Mouse (Mus musculus) R1 (cell line): Measurements from ENCODE around the gene Gm37240.
A peak's percentile ranks its signal among the peaks of the same experiment; 100 is the strongest.

ENCODE experiments used
- DNase-seq: peaks from one replicate; pipeline ENCODE4 v3.0.0-alpha.2; 2018; ENCODE audit warnings: low read depth, low spot score

Gm37240 gene

GRCm38 (mm10) chr3:85188364-85188763 lies 699.0 kb downstream of the Gm37240 start:
- no peak for DNase-seq

- peak; percentile 8 for DNase-seq
Measured at GRCm38 (mm10) chr3:85186661-85187076, 700.6 kb downstream of the Gm37240 start.

GRCm38 (mm10) chr3:85185827-85186226 lies 701.5 kb downstream of the Gm37240 start:
- DNase-seq = peak; percentile 16

DNA sequence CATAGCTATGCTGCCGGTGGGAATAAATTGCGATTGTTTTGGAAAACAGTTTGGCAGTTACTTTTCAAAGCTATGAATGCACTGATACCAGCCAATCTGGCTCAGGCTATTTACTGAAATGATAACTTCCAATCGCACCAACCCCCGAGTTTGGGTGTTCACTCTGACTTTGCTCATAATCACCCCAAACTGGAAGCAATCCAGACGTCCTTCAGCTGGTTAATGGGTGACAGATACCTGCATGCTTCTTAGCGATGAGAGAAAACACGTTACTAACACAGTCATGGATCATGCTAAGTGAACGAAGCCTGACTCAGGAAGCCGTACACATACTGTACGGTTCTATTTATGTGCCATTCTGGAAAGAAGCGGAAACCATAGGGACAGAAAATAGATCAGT lies 702.4 kb downstream of the Gm37240 start:
- no peak for DNase-seq

GRCm38 (mm10) chr3:85184151-85184550 lies 703.2 kb downstream of the Gm37240 start:
- DNase-seq = no peak

DNA sequence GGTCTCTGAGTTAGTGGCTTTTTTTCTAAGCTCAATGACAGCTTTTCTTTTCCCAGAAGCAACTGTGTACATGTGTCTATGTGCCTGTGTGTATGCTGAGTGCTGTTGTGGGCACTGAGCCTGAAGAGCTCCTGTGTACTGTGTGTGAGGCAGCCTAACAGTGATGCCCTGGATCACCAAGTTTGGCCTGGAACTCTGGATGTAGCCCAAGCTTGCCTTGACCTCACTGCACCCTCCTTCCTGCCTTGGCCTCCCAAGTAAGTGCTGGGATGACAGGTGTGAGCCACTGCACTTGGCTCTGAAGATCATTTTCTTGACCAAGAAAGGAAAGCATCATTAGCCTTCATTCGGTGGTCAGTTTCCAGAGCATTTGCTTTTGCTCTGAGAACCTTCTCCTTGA lies 710.6 kb downstream of the Gm37240 start:
- no peak for DNase-seq

GRCm38 (mm10) chr3:85174542-85175469 lies 712.5 kb downstream of the Gm37240 start:
- no peak for DNase-seq

DNA sequence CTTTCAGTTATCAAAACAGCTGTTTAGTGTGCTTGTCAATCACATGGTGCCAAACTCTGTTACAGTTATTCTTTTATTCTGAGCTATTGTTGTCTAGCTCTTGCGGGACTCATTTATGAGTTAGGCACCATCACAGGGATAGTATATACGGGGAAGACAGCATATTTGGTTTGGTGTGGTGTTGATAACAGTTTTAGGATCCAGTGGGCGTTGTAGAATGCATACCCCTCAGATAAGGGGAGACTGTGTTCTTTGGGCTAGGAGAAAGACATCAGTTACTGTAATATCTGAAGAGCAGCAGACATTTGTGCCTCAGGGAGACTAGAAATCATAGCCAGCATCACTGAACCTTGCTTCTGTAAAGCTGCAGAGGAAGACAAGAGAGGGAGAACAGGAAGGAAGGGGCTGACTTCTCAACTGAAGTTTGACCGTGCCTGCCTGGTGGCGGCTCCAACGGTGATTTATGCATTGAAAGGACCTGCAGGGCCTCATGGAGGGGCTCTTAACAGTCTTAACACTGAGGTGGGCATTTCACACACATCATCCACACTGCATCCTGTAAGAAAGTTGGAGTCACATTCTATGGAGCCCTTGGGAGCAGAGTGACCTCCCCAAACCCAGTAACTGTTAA lies 713.8 kb downstream of the Gm37240 start:
- no peak for DNase-seq

DNA sequence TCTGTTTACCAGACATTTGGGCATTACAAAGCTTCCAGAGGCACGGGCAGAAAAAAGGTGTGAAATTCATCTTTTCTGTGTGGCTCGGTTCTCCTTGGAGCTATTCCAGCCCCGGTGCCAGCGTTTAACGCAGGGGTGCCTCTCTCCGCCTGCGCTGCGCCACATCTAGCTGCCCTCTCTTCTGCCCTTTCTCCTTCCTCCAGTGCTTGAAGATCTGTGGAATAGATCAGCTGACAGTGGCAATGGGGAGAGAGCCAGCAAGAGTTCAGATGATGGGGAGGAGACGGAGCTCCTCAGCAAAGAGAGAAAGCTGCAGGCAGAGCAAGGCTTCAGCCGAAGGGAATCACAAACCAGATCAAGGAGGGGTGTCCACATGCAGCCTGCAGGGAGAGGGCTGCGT lies 714.8 kb downstream of the Gm37240 start:
- DNase-seq = no peak

DNA sequence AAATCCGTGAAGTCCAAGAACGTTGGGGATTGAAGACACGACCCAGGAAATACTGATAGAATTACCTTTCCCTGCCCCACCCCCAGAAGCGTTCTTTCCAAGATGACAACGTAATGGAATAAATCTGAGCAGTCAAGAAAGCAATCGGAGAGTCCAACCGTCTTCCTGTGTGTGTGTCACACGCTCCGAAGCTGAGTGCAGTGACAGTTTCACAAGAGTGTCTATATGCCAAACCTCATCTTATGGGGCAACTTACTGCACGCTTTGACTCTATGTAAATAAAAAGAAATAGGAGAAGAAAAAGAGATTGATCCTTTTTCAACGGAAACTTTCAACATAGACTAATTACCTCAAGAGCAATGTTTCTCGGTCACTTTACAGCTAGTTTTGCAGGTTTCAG lies 715.2 kb downstream of the Gm37240 start:
- DNase-seq = no peak

DNA sequence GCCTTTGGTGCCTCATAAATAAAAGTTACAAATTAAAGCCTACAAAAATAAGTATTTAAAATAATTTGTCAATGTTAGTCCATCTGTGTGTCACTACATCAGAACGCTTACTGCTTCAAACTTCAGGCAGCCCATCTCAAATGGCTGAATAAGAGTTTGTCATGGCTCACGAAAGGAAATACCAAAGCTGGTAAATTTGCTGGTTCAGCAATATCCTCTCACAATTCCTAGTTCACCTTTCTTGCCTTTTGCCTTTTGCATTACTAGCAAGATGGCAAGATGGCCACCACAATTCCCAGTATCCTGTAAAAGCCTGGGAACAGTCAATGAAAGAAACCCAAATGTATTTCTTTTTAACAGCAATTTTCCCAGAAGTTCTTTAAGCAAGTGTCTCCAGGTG lies 718.5 kb downstream of the Gm37240 start:
- DNase-seq = no peak

DNA sequence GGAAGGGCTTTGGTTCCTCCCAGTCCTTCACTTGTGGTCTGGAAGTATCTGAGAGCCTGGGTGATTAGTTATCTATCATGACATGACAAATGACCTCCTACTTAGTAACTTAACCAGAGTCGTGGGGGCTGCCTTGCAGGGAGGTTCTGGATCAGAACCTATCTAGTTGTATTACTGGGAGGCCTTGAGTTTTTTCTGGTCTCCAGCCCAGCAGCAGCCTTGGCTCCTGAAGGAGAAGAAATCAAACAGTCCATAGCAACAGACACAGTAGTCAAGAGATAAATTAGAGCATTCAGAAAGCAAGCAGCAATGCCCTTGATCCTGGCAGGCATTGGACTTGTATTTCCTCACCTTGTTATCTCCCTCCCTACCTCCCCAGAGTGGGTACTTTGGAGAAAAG lies 722.4 kb downstream of the Gm37240 start:
- DNase-seq = no peak

- no peak for DNase-seq
Measured at GRCm38 (mm10) chr3:85163396-85163795, 723.9 kb downstream of the Gm37240 start.

GRCm38 (mm10) chr3:85162430-85162829 lies 724.9 kb downstream of the Gm37240 start:
- no peak for DNase-seq

DNA sequence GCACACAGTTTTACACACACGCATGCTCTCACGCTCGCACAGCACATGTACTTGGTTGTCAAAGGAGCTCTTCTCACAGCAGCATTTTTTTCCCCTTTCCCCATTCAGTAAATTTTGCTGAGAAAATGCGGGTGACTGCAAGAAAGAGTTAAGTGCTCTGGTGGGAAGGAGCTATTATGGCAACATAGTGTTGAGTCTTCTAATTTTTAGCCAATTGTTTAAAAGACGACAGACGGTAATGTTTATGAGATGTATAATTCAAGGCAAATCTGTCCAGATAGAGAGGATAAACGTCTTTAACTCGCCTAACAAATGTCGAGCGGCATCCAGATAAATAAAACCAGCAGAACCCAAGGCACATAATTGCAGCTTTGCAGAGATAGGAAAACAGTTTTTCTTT lies 726.5 kb downstream of the Gm37240 start:
- no peak for DNase-seq

GRCm38 (mm10) chr3:85159631-85160030 lies 727.7 kb downstream of the Gm37240 start:
- DNase-seq = no peak

DNA sequence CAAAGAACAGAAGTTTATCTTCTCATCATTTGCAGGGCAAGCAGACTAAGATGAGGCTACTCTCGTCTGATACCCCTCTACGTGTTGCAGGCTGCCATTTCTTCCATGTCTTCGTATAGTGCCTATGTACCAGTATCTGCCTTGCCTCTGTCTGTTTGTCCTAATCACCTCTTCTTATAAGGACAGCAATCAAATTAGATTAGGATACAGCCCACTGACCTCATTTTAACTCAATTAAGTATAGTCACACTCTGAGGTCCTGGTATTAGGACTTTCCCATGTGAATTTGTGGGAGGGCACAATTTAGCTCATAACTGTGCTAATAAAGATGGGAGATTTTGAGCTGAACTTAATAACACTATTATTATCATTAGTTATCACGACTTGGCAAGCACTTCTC lies 738.5 kb downstream of the Gm37240 start:
- DNase-seq = no peak

GRCm38 (mm10) chr3:85148038-85148550 lies 739.2 kb downstream of the Gm37240 start:
- DNase-seq = no peak

DNA sequence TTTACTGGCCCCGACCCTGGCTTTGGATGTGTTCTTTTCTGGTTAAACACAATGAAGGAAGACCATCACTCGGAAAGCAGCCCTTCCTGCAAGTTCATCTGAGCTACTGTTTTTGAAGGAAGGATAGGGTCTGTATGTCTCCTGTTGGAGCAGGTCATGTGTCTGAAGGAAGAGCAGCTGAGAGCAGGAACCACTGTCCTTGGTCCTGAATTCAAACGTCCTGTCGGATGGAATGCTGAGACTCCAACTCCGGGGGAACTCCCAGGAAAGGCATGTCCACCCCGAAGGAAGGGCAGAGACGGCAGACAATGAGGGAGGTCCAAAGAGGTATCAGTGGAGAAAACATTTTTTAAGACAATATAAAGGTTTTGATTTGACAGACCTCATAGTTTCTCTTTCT lies 741.8 kb downstream of the Gm37240 start:
- DNase-seq = peak; percentile 90

- DNase-seq = no peak
Measured at GRCm38 (mm10) chr3:85145076-85145475, 742.2 kb downstream of the Gm37240 start.

GRCm38 (mm10) chr3:85144425-85144824 lies 742.9 kb downstream of the Gm37240 start:
- DNase-seq = no peak

GRCm38 (mm10) chr3:85140488-85140887 lies 746.8 kb downstream of the Gm37240 start:
- peak; percentile 43 for DNase-seq

GRCm38 (mm10) chr3:85138407-85138806 lies 748.9 kb downstream of the Gm37240 start:
- DNase-seq = no peak
